In the genomic region with DNA sequence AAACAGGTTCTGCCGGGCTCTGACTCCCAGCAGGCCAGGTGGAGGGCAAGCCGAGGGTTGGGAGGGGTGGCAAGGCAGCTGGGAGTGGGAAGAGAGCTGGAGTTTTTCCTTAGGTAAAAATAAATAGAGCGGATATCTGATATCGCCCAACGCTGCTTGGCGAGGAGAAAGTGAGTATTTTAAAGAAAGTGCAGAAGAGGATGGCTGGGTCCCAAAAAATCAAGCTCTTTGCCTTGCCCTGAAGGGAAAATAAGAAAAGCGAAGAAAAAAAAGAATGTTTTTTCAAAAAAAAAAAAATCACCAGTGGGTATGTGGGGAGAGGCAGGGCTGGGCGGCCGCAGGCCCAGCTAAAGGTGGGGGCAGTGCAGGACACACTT, we compare ENCODE assay signal across 8 mouse cellular contexts. TPM values are rescaled to one million over a fixed set of nuclear protein-coding genes. Genes with fewer than 3 reads are reported as not detected.
DNase-seq lines count a peak whose midpoint lies in the region; ATAC-seq lines count a peak whose summit lies in the region.

No protein-coding gene starts in this region.

- H3K36me3 ChIP-seq in kidney, embryonic 14.5 days (ENCODE audit: control insufficient read depth, insufficient read depth, low read length): no peaks in the 10 kb centered on the region
- no peaks in the 10 kb centered on the region; the same call in 1 of the 2 replicates for H3K36me3 ChIP-seq in embryonic facial prominence, embryonic 10.5 days (replicated peaks)
- no peaks in the 10 kb centered on the region for H3K36me3 ChIP-seq in hindbrain, embryonic 14.5 days (replicated peaks; ENCODE audit: control insufficient read depth, insufficient read depth)
- H3K36me3 ChIP-seq in midbrain, embryonic 15.5 days (replicated peaks): no peaks in the 10 kb centered on the region

- peak overlapping the region; percentile 70; the same call in 1 of the 2 replicates for H3K27ac ChIP-seq in kidney, embryonic 14.5 days (ENCODE audit: low read depth, low read length)
- peak overlapping the region; percentile 96 for H3K27ac ChIP-seq in embryonic facial prominence, embryonic 10.5 days (replicated peaks)
- H3K27ac ChIP-seq in hindbrain, embryonic 14.5 days: peak overlapping the region; percentile 33
- H3K27ac ChIP-seq in midbrain, embryonic 15.5 days: no peak overlapping the region

- H3K4me3 ChIP-seq in kidney, embryonic 14.5 days (ENCODE audit: low read length): peak overlapping the region; percentile 62
- H3K4me3 ChIP-seq in embryonic facial prominence, embryonic 10.5 days: peak overlapping the region; percentile 71
- H3K4me3 ChIP-seq in hindbrain, embryonic 14.5 days (replicated peaks; ENCODE audit: low read length): peak overlapping the region; percentile 45
- H3K4me3 ChIP-seq in midbrain, embryonic 15.5 days: peak overlapping the region; percentile 52

- H3K9ac ChIP-seq in kidney, embryonic 14.5 days (ENCODE audit: low read depth, low read length): peak overlapping the region; percentile 70
- peak overlapping the region; percentile 63 for H3K9ac ChIP-seq in hindbrain, embryonic 14.5 days
- H3K9ac ChIP-seq in midbrain, embryonic 15.5 days: peak overlapping the region; percentile 51; the same call in 1 of the 2 replicates

- peak overlapping the region; percentile 88 for H3K4me2 ChIP-seq in kidney, embryonic 14.5 days (replicated peaks; ENCODE audit: low read depth, low read length)
- H3K4me2 ChIP-seq in hindbrain, embryonic 14.5 days (replicated peaks): peak overlapping the region; percentile 96
- peak overlapping the region; percentile 94 for H3K4me2 ChIP-seq in midbrain, embryonic 15.5 days

- intact Hi-C loops in left cerebral cortex, postnatal 25 days (cut with DNase I): loop anchor here (2.0 to 10.0 kb wide), 5 partner anchors 56 to 333 kb away; a partner anchor contains a TSS

- WGBS in kidney, embryonic 14.5 days: 14% methylated on average over 9 of the region's 9 CpGs
- WGBS in embryonic facial prominence, embryonic 10.5 days: 7% methylated on average over 9 of the region's 9 CpGs
- 14% methylated on average over 9 of the region's 9 CpGs for WGBS in hindbrain, embryonic 14.5 days
- WGBS in midbrain, embryonic 15.5 days: 10% methylated on average over 9 of the region's 9 CpGs

- no peaks in the 10 kb centered on the region for H3K9me3 ChIP-seq in kidney, embryonic 14.5 days (ENCODE audit: control insufficient read depth, low read length)
- H3K9me3 ChIP-seq in embryonic facial prominence, embryonic 10.5 days: no peaks in the 10 kb centered on the region
- H3K9me3 ChIP-seq in hindbrain, embryonic 14.5 days (ENCODE audit: control insufficient read depth, low read length): no peaks in the 10 kb centered on the region
- no peaks in the 10 kb centered on the region for H3K9me3 ChIP-seq in midbrain, embryonic 15.5 days

- no peak for ATAC-seq in kidney, embryonic 14.5 days (ENCODE audit: low FRiP score, low TSS enrichment)
- ATAC-seq in hindbrain, embryonic 14.5 days (ENCODE audit: low FRiP score): no peak
- ATAC-seq in midbrain, embryonic 15.5 days (replicated peaks): no peak

- H3K4me1 ChIP-seq in kidney, embryonic 14.5 days (ENCODE audit: control insufficient read depth, insufficient read depth, low read length): peaks cover 23% of the 10 kb centered on the region
- peaks cover 41% of the 10 kb centered on the region for H3K4me1 ChIP-seq in embryonic facial prominence, embryonic 10.5 days
- H3K4me1 ChIP-seq in hindbrain, embryonic 14.5 days (replicated peaks; ENCODE audit: control insufficient read depth, insufficient read depth, low read length): peaks cover 31% of the 10 kb centered on the region
- peaks cover 37% of the 10 kb centered on the region for H3K4me1 ChIP-seq in midbrain, embryonic 15.5 days

- no peak for DNase-seq in kidney, adult 11 months
- no peak for DNase-seq in embryonic facial prominence, embryonic 10.5 days (ENCODE audit: low spot score)
- no peak for DNase-seq in hindbrain, embryonic 14.5 days (ENCODE audit: low spot score)
- DNase-seq in adrenal gland, adult 18-20 months (ENCODE audit: low spot score in 2 of 2): no peak
- no peak for DNase-seq in frontal cortex, postnatal 14 days (ENCODE audit: low spot score in 2 of 2)
- no peak for DNase-seq in left cerebral cortex, postnatal 25 days (ENCODE audit: low spot score in 2 of 2)

- H3K27me3 ChIP-seq in kidney, embryonic 14.5 days (ENCODE audit: control insufficient read depth, insufficient read depth, low read length): 0 out of 2 replicates have a peak, but pooled peaks cover 2% of the 10 kb centered on the region
- peaks cover 47% of the 10 kb centered on the region for H3K27me3 ChIP-seq in embryonic facial prominence, embryonic 10.5 days (replicated peaks; ENCODE audit: low read depth, poor library complexity, severe bottlenecking)
- no peaks in the 10 kb centered on the region for H3K27me3 ChIP-seq in hindbrain, embryonic 14.5 days (ENCODE audit: control insufficient read depth, insufficient read depth, low read length)
- peaks cover 27% of the 10 kb centered on the region for H3K27me3 ChIP-seq in midbrain, embryonic 15.5 days (replicated peaks)

RNA-seq across cellular contexts. Expression of a gene that starts 0.7 kb away (rescaled TPM):
- polyA plus RNA-seq in kidney, embryonic 14.5 days (2014; fragmentation: Nextera tagmentation; extraction: Ambion mirVana): 12.7 and 17.8 TPM in 2 replicates
- 10.7 and 14.4 TPM in 2 replicates for polyA plus RNA-seq in embryonic facial prominence, embryonic 10.5 days (2016; fragmentation: Nextera tagmentation; extraction: Ambion mirVana)
- 3.6 and 4.0 TPM in 2 replicates for polyA plus RNA-seq in hindbrain, embryonic 14.5 days (2014; fragmentation: Nextera tagmentation; extraction: Ambion mirVana)
- polyA plus RNA-seq in midbrain, embryonic 15.5 days (2015; fragmentation: Nextera tagmentation; extraction: Ambion mirVana): 3.5 and 4.7 TPM in 2 replicates
- total RNA-seq in adrenal gland, adult 18-20 months (2021): 10 to 100 TPM in 1 of 2 experiments, 1 to 10 TPM in 1; 8.7 to 13.7 TPM
- total RNA-seq in left cerebral cortex, postnatal 25 days (2021): 10 to 100 TPM; 13.9 to 15.2 TPM

RNA-seq across cellular contexts. Expression of a gene that starts 4.2 kb away (rescaled TPM):
- polyA plus RNA-seq in kidney, embryonic 14.5 days (2014; fragmentation: Nextera tagmentation; extraction: Ambion mirVana): 77.0 and 87.9 TPM in 2 replicates
- polyA plus RNA-seq in embryonic facial prominence, embryonic 10.5 days (2016; fragmentation: Nextera tagmentation; extraction: Ambion mirVana): 62.4 and 64.8 TPM in 2 replicates
- polyA plus RNA-seq in hindbrain, embryonic 14.5 days (2014; fragmentation: Nextera tagmentation; extraction: Ambion mirVana): 38.2 and 53.2 TPM in 2 replicates
- polyA plus RNA-seq in midbrain, embryonic 15.5 days (2015; fragmentation: Nextera tagmentation; extraction: Ambion mirVana): 47.3 and 47.9 TPM in 2 replicates
- total RNA-seq in adrenal gland, adult 18-20 months (2021): 10 to 100 TPM; 22.6 to 26.2 TPM
- total RNA-seq in left cerebral cortex, postnatal 25 days (2021): 10 to 100 TPM; 11.7 to 13.1 TPM
